Mouse (Mus musculus) kidney, postnatal 10 days (tissue): Measurements from ENCODE around the gene Kras.

Experiments
- DNase-seq: peaks from one replicate; pipeline ENCODE4 v3.0.0; 2021; ENCODE audit warnings: mixed read lengths

Kras gene

GRCm38 (mm10) chr6:145182044-145182443, 68.0 kb downstream of the Kras start:
- peak; percentile 59 for DNase-seq

- peak; percentile 82 for DNase-seq
These were observed 70.4 kb downstream of the Kras start for GRCm38 (mm10) chr6:145179665-145180064.

GRCm38 (mm10) chr6:145176474-145176873, 73.6 kb downstream of the Kras start:
- no peak for DNase-seq

GRCm38 (mm10) chr6:145175571-145175981, 74.5 kb downstream of the Kras start:
- DNase-seq, result peak; percentile 34

- peak; percentile 95 for DNase-seq
These were observed 76.3 kb downstream of the Kras start for GRCm38 (mm10) chr6:145173781-145174191.

- no peak for DNase-seq
These were observed 78.0 kb downstream of the Kras start for GRCm38 (mm10) chr6:145171892-145172606.
